Mouse (Mus musculus) thymus, postnatal 0 days (tissue): ENCODE data around the gene AC124108.1. TPM values are rescaled to one million over a fixed set of nuclear protein-coding genes. Genes with fewer than 3 reads are reported as not detected.
A peak's percentile ranks its signal among the peaks of the same experiment; 100 is the strongest.

Experiments
- DNase-seq: peaks from one replicate; pipeline ENCODE4 v3.0.0-alpha.2; 2015; ENCODE audit warnings: low spot score
- microRNA counts: library from miRNA; unstranded; fragments of <30 nt; microRNA quantifications from one replicate; lab custom pipeline; 2015
- microRNA-seq: library from miRNA; unstranded; fragments of <30 nt; microRNA quantifications from one replicate; pipeline ENCODE4, GENCODE M21; 2016; ENCODE audit warnings: borderline number of aligned reads
- polyA plus RNA-seq: library from polyadenylated mRNA; unstranded; fragments of >200 nt; fragmentation: Nextera tagmentation; extraction: Ambion mirVana; gene quantifications from 2 replicates; pipeline ENCODE4 v1.2.1, GENCODE M21; 2015

Gene AC124108.1
- polyA plus RNA-seq, 1 experiment from 2014 or later = not detected

DNA sequence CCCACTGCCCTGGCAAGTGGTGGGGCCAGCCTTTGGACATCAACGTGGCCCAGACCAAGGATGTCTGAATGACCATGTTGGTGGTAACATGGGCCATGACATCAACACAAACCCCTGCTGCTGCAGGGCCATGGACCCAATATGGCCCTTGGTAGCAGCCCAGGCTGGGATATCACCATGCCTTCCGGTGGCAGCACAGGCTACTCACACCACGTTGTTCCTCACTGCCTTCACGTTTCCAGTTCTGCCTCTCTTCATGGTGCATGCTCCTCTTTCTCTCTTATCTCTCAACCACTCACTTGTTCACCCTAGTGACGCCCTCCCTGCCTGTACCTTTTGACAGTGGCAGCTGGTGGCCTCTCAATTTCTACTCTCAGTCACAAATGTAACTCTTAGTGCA, 53.8 kb downstream of the AC124108.1 start:
- no peak for DNase-seq

- DNase-seq = no peak
Measured at GRCm38 (mm10) chr1:132246137-132246536, 54.9 kb downstream of the AC124108.1 start.

DNA sequence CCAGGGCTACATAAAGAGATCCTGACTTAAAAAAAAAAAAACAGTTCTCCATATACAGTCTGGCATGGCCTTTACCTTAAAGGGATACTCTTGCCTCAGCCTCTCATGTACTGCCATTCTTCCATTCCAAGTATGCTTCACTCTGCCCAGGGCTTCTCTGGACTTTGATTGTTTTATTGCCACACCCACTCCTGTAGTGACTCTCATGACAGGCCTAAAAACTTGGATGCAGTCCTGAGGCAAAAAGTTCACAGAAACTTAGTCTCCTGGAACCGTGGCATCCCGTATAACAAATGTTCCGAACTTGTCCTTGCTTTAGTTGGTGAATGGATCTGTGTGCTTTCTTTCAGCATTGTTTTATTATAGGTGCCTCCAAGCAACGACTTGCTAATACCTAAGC, 55.4 kb downstream of the AC124108.1 start:
- DNase-seq = no peak

DNA sequence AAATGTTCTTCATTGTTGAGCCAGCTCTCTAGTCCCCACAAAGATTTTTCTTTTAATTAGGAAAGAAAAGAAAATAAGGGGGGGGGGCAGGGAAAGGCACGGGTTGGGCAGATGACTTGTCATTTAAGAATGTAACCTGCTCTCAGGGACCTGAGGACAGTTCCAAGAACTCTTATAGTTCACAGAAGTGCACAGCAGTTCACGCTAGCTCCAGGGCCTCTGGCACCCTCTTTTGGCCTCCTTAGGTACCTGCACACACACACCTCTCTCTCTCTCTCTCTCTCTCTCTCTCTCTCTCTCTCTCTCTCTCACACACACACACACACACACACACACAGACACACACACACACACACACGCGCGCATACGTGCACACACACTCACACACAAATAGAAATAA, 63.2 kb downstream of the AC124108.1 start:
- no peak for DNase-seq

MicroRNA genes within 50 kb of the gene (microRNA counts, 519-probe panel; counts per million panel counts)
- microRNA mmu-miR-135b (lab: Ali Mortazavi, UCI) = 473 counts per million, percentile 71 among the panel's probes with 10 or more counts

Small RNAs within 50 kb of the gene (microRNA-seq; reads per million reads assigned to microRNA genes)
- 29.5 reads per million, percentile 32 among the genes with 10 or more reads in this experiment for gene Mir135b

Other genes starting within 250 kb of the AC124108.1 start
- gene Slc45a3, start 228.5 kb upstream of the AC124108.1 start, polyA plus RNA-seq = 2.7 and 3.0 TPM in 2 replicates
- 43.2 and 56.0 TPM in 2 replicates for gene Elk4, start 183.8 kb upstream of the AC124108.1 start, polyA plus RNA-seq
- gene Mfsd4a, start 123.4 kb upstream of the AC124108.1 start, polyA plus RNA-seq = 15.0 and 17.1 TPM in 2 replicates
- 1.7 and 1.9 TPM in 2 replicates for gene Cdk18, start 51.8 kb upstream of the AC124108.1 start, polyA plus RNA-seq
- gene Lemd1, start within 50 bp of the AC124108.1 start, polyA plus RNA-seq = 0.23 TPM in 1 of 2 replicates, not detected in the other
- not detected in 2 replicates for gene Gm10188, start 38.3 kb downstream of the AC124108.1 start, polyA plus RNA-seq
- 3.6 and 4.5 TPM in 2 replicates for gene Klhdc8a, start 107.2 kb downstream of the AC124108.1 start, polyA plus RNA-seq
- gene Nuak2, start 124.7 kb downstream of the AC124108.1 start, polyA plus RNA-seq = 1.7 and 2.2 TPM in 2 replicates
- gene Tmcc2, start 199.8 kb downstream of the AC124108.1 start, polyA plus RNA-seq = 0.74 and 0.86 TPM in 2 replicates
- 4.4 and 4.8 TPM in 2 replicates for gene Dstyk, start 226.1 kb downstream of the AC124108.1 start, polyA plus RNA-seq